Mouse (Mus musculus) cerebellum, adult 8-10 months (tissue): Measurements from ENCODE around the gene Gpr182.

Experiments used
- DNase-seq: peaks from one replicate; pipeline ENCODE4 v3.0.0; 2022

Gpr182 gene

DNA sequence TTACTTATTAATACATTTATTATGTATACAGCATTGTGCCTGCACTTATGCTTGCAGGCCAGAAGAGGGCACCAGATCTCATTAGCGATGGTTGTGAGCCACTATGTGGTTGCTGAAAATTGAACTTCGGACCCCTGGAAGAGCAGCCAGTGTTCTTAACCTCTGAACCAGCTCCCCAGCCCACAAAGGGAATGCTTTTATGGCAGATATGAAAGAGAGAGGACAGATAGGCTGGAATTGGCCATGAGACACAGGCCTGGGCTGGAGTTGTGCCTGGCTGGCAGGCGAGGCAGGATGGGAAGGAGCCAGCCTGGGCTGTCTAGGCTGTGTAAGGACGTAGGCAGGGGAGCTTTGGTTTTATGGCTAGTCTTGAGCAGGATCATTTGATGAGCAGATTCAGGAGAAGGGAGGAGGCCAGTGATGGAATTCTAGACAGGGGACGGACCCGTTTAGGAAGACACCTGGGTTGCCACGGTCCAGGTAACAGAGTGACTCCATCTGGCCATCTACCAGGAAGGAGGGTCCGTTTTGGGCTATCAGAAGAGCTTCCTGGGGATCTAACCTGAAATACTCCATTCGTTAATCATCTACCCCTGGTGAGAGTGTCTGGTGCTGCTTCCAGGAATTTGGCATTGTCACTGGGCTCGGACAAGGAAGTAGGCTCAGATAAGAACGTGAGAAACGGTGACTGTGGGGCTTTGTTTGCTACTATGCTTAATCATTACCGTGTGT is 13.2 kb downstream of the Gpr182 start:
- peak; percentile 28 for DNase-seq

GRCm38 (mm10) chr10:127737552-127737951 is 14.0 kb downstream of the Gpr182 start:
- DNase-seq: no peak

DNA sequence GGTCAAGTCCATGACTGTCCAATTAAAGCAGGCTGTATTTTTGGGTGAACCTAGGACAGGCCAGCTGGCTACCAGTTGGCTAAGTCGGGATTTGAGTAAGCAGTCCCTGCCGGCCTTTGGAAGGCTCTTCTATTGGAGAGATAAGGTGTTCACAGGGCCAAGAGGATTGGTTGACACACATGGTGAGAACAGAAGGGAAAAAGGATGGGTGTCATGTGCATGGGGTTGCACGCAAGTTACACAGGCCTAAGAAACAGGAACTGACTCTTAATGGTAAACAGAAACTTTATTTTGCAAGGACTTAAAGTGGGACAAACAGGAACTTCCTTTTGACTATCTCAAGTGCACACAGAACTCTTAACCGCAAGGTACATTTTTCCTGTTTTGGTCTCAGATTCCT is 14.6 kb downstream of the Gpr182 start:
- no peak for DNase-seq

GRCm38 (mm10) chr10:127736266-127736665 is 15.3 kb downstream of the Gpr182 start:
- DNase-seq: no peak

- no peak for DNase-seq
Measured at GRCm38 (mm10) chr10:127734434-127734833, 17.1 kb downstream of the Gpr182 start.

GRCm38 (mm10) chr10:127731397-127731796 is 20.1 kb downstream of the Gpr182 start:
- DNase-seq: no peak

- no peak for DNase-seq
Measured at GRCm38 (mm10) chr10:127730933-127731310, 20.6 kb downstream of the Gpr182 start.

GRCm38 (mm10) chr10:127730285-127730932 is 21.1 kb downstream of the Gpr182 start:
- no peak for DNase-seq

DNA sequence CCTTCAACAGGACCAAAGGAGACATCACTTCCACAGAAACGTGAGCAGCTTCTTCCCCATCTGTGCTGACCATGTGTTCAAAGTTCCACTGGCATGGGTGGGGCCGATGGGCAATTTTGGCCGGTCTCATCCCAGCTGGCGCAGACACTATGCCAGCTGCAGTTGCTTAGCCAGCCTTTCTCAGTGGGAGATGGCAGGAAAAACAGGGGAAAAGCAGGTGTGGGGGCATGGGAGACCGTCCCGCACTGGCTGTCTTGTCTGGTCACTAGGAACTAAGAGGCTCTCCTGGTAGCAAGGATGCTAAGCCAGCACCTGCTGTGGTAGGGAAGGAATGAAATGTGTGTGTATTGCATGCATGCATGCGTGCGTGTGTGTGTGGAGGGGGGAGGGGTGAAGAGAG is 23.1 kb downstream of the Gpr182 start:
- no peak for DNase-seq

GRCm38 (mm10) chr10:127725136-127725535 is 26.4 kb downstream of the Gpr182 start:
- DNase-seq: no peak

DNA sequence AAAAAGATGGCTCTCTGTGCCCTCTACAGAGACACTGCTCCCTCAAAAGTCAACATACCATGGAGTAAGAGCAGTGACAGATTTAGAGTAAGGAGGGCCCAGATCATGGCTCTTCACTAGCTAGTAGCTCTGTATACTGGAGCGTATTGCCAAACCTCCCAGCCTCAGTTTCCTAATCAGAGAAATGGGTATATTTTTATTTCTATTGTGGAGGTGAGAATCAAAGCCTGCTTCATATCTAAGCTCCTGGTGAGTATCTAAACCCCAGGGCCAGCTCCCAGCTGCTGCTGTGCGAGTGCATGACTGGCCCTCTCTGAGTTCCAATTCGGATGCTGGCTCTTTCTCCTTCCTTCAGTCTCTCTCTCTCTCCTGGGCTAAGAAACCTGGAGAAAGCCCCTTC is 27.4 kb downstream of the Gpr182 start, which contains the start of gene Tac2:
Gene Tac2 (plus strand): TSS at position 301 of the 400 bp plus-strand sequence.
- DNase-seq: no peak

DNA sequence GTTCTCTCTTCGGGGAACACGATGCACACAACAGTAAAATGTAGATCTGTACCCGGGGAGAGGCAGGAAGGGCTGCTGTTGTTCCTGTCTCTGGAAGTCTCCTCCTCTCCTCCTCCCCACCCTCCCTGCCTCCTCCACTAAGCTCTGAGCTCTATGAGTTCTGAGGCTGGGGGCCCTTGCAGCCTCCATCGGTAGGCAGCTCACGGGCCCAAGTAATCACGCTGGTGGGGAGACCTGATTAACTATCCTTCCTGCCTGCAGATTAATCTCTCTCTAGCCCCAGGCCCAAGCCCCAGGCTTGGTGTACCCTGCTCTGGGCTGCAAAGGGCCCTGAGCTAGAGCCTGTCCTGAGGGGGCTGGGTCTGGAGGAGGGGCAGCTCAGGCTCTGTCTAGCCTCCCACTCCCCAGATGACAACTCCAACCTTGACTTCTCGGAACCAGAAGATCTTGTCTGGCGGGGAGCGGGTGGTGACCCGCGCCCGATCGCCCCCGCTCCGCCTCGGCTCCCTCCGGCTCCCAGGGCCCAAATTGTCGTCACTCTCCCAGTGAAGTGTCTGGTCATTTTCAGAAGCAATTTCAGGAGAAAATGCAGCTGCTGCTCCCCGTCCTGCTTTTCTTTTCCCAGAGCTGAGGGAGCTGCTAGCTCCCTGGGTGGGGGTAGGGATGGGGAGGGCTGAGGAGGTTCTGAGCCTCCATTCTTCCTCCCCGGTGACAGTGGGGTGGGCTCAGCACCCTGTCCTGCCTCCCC is 29.7 kb downstream of the Gpr182 start:
- no peak for DNase-seq

DNA sequence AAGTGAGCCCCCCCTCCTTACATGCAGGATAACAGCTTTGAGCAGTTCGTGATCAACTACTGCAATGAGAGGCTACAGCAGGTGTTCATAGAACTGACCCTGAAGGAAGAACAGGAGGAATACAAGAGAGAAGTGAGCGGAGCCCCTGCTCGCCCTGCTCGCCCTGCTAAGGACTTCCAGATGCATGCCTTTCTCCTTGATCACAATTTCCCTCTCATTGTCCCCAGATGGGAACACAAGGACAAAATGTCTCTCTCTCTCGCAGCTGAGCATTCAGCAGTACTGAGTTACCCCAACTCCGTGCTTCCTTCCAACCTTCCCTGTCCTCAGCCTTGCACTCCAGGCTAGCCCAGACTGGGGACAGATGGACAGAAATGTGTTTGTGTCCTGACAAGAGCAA is 38.8 kb downstream of the Gpr182 start:
- no peak for DNase-seq

- DNase-seq: no peak
Measured at GRCm38 (mm10) chr10:127710331-127710730, 41.2 kb downstream of the Gpr182 start.

DNA sequence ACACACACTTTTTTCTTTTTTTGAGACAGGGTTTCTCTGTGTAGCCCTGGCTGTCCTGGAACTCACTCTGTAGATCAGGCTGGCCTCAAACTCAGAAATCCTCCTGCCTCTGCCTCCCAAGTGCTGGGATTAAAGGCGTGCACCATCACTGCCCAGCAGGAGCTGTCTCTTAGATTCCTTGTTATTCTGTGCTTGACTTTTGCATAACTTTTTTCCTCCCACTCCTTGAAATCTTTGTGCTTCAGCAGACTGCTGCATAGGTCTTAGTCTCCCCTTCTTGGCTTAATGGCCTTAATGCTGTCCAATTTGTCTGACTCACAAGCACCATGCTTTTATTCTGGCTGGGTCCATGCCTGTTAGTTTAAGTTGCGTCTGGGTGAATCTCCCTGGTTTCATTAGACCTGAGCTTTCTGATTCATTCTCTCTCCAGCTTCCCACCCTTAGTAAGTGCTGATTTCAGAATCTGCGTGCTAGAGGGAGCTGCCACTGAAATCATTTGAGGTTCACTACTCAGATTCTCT is 42.6 kb downstream of the Gpr182 start:
- DNase-seq: no peak

DNA sequence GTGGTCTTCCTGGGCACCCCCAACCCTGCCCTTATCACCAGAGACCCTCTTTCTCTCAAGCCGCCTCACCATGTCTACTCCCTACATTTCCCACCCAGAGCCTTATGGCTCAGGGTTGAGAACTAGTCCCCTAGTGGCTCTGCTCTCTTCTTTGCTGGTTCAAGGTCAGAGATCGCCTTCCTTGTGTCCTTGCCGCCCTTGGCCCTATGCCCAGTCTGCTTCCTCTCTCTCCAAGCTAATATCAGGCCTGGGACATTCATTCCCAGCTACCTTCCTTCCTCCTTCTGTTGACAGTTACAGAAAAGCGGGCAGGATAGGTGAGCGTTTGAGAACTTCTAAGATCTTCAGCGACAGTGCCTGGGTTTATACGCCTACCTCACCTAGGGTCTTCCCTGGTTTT is 43.8 kb downstream of the Gpr182 start:
- no peak for DNase-seq

- DNase-seq: no peak
Measured at GRCm38 (mm10) chr10:127705783-127706182, 45.7 kb downstream of the Gpr182 start.

- no peak for DNase-seq
Measured at GRCm38 (mm10) chr10:127704766-127705220, 46.7 kb downstream of the Gpr182 start, which contains the start of gene Myo1a. Gene Myo1a, plus strand, starts transcription at chr10:127705170.

GRCm38 (mm10) chr10:127704293-127704692 is 47.2 kb downstream of the Gpr182 start:
- DNase-seq: no peak

GRCm38 (mm10) chr10:127703299-127703698 is 48.2 kb downstream of the Gpr182 start:
- DNase-seq: no peak

- DNase-seq: no peak
Measured at GRCm38 (mm10) chr10:127698966-127699365, 52.6 kb downstream of the Gpr182 start.
